Mouse (Mus musculus): ENCODE data around the gene Ptbp3. TPM values are rescaled to one million over a fixed set of nuclear protein-coding genes. Genes with fewer than 3 reads are reported as not detected.

Gene Ptbp3
- polyA plus RNA-seq, 1 experiment, result 13.6 TPM

- no peak overlapping the region for H3K27ac ChIP-seq (ENCODE audit: control insufficient read depth, insufficient read depth, low read depth, low read length)
- H3K27me3 ChIP-seq (ENCODE audit: control insufficient read depth, insufficient read depth, low read length), result no peaks in the 10 kb centered on the region
- H3K36me3 ChIP-seq (ENCODE audit: control insufficient read depth, insufficient read depth, low read length), result no peaks in the 10 kb centered on the region
- TF ChIP-seq POLR2A (IDR thresholded peaks at IDR 0.05; ENCODE audit: control insufficient read depth, low read depth, low read length), result no peak
- no peak for TF ChIP-seq CTCF (IDR thresholded peaks at IDR 0.05; ENCODE audit: control insufficient read depth, insufficient read depth, insufficient replicate concordance, low read depth, low read length)
- H3K4me1 ChIP-seq (ENCODE audit: control insufficient read depth, insufficient read depth, low read length), result no peaks in the 10 kb centered on the region
- H3K4me3 ChIP-seq (ENCODE audit: control insufficient read depth, low read depth, low read length), result no peak overlapping the region
Observed at GRCm38 (mm10) chr4:59527470-59527869, 21.7 kb downstream of the Ptbp3 start.

- TF ChIP-seq CTCF (IDR thresholded peaks at IDR 0.05; ENCODE audit: control insufficient read depth, insufficient read depth, insufficient replicate concordance, low read depth, low read length) (no peak), POLR2A (IDR thresholded peaks at IDR 0.05; ENCODE audit: control insufficient read depth, low read depth, low read length) (no peak)
- Histone ChIP-seq H3K4me3 (ENCODE audit: control insufficient read depth, low read depth, low read length) (no peak overlapping the region), H3K27ac (ENCODE audit: control insufficient read depth, insufficient read depth, low read depth, low read length) (no peak overlapping the region), H3K27me3 (ENCODE audit: control insufficient read depth, insufficient read depth, low read length) (no peaks in the 10 kb centered on the region), H3K4me1 (ENCODE audit: control insufficient read depth, insufficient read depth, low read length) (no peaks in the 10 kb centered on the region), H3K36me3 (ENCODE audit: control insufficient read depth, insufficient read depth, low read length) (no peaks in the 10 kb centered on the region)
Observed at GRCm38 (mm10) chr4:59526728-59527127, 22.4 kb downstream of the Ptbp3 start.

- Histone ChIP-seq H3K27ac (ENCODE audit: control insufficient read depth, insufficient read depth, low read depth, low read length) (no peak overlapping the region), H3K4me3 (ENCODE audit: control insufficient read depth, low read depth, low read length) (no peak overlapping the region), H3K27me3 (ENCODE audit: control insufficient read depth, insufficient read depth, low read length) (no peaks in the 10 kb centered on the region), H3K4me1 (ENCODE audit: control insufficient read depth, insufficient read depth, low read length) (no peaks in the 10 kb centered on the region), H3K36me3 (ENCODE audit: control insufficient read depth, insufficient read depth, low read length) (peaks cover 1% of the 10 kb centered on the region; the same call in 1 of the 2 replicates)
- TF ChIP-seq CTCF (IDR thresholded peaks at IDR 0.05; ENCODE audit: control insufficient read depth, insufficient read depth, insufficient replicate concordance, low read depth, low read length) (no peak), POLR2A (IDR thresholded peaks at IDR 0.05; ENCODE audit: control insufficient read depth, low read depth, low read length) (no peak)
Observed at GRCm38 (mm10) chr4:59524875-59525274, 24.3 kb downstream of the Ptbp3 start.

- TF ChIP-seq POLR2A (IDR thresholded peaks at IDR 0.05; ENCODE audit: control insufficient read depth, low read depth, low read length) (no peak), CTCF (IDR thresholded peaks at IDR 0.05; ENCODE audit: control insufficient read depth, insufficient read depth, insufficient replicate concordance, low read depth, low read length) (no peak)
- H3K27ac ChIP-seq (ENCODE audit: control insufficient read depth, insufficient read depth, low read depth, low read length), result no peak overlapping the region
- H3K4me1 ChIP-seq (ENCODE audit: control insufficient read depth, insufficient read depth, low read length), result no peaks in the 10 kb centered on the region
Observed at GRCm38 (mm10) chr4:59510321-59510720, 38.8 kb downstream of the Ptbp3 start.

GRCm38 (mm10) chr4:59509558-59509957 is 39.6 kb downstream of the Ptbp3 start:
- Histone ChIP-seq H3K36me3 (ENCODE audit: control insufficient read depth, insufficient read depth, low read length) (no peaks in the 10 kb centered on the region; the same call in 1 of the 2 replicates), H3K27ac (ENCODE audit: control insufficient read depth, insufficient read depth, low read depth, low read length) (no peak overlapping the region), H3K4me1 (ENCODE audit: control insufficient read depth, insufficient read depth, low read length) (no peaks in the 10 kb centered on the region), H3K27me3 (ENCODE audit: control insufficient read depth, insufficient read depth, low read length) (no peaks in the 10 kb centered on the region), H3K4me3 (ENCODE audit: control insufficient read depth, low read depth, low read length) (no peak overlapping the region)
- TF ChIP-seq CTCF (IDR thresholded peaks at IDR 0.05; ENCODE audit: control insufficient read depth, insufficient read depth, insufficient replicate concordance, low read depth, low read length) (no peak), POLR2A (IDR thresholded peaks at IDR 0.05; ENCODE audit: control insufficient read depth, low read depth, low read length) (no peak)

More at GRCm38 (mm10) chr4:59510321-59510720, 38.8 kb downstream of the Ptbp3 start:
- Histone ChIP-seq H3K4me3 (ENCODE audit: control insufficient read depth, low read depth, low read length) (no peak overlapping the region), H3K36me3 (ENCODE audit: control insufficient read depth, insufficient read depth, low read length) (no peaks in the 10 kb centered on the region; the same call in 1 of the 2 replicates), H3K27me3 (ENCODE audit: control insufficient read depth, insufficient read depth, low read length) (no peaks in the 10 kb centered on the region)

- H3K27me3 ChIP-seq (ENCODE audit: control insufficient read depth, insufficient read depth, low read length), result no peaks in the 10 kb centered on the region
- no peaks in the 10 kb centered on the region for H3K4me1 ChIP-seq (ENCODE audit: control insufficient read depth, insufficient read depth, low read length)
- no peaks in the 10 kb centered on the region; the same call in 1 of the 2 replicates for H3K36me3 ChIP-seq (ENCODE audit: control insufficient read depth, insufficient read depth, low read length)
- no peak overlapping the region for H3K4me3 ChIP-seq (ENCODE audit: control insufficient read depth, low read depth, low read length)
- TF ChIP-seq CTCF (IDR thresholded peaks at IDR 0.05; ENCODE audit: control insufficient read depth, insufficient read depth, insufficient replicate concordance, low read depth, low read length) (no peak), POLR2A (IDR thresholded peaks at IDR 0.05; ENCODE audit: control insufficient read depth, low read depth, low read length) (no peak)
- H3K27ac ChIP-seq (ENCODE audit: control insufficient read depth, insufficient read depth, low read depth, low read length), result no peak overlapping the region
Observed at GRCm38 (mm10) chr4:59507766-59508165, 41.4 kb downstream of the Ptbp3 start.

GRCm38 (mm10) chr4:59506704-59507103 is 42.5 kb downstream of the Ptbp3 start:
- Histone ChIP-seq H3K4me3 (ENCODE audit: control insufficient read depth, low read depth, low read length) (no peak overlapping the region), H3K27me3 (ENCODE audit: control insufficient read depth, insufficient read depth, low read length) (no peaks in the 10 kb centered on the region), H3K36me3 (ENCODE audit: control insufficient read depth, insufficient read depth, low read length) (no peaks in the 10 kb centered on the region; the same call in 1 of the 2 replicates), H3K4me1 (ENCODE audit: control insufficient read depth, insufficient read depth, low read length) (no peaks in the 10 kb centered on the region), H3K27ac (ENCODE audit: control insufficient read depth, insufficient read depth, low read depth, low read length) (no peak overlapping the region)
- TF ChIP-seq POLR2A (IDR thresholded peaks at IDR 0.05; ENCODE audit: control insufficient read depth, low read depth, low read length), result no peak

GRCm38 (mm10) chr4:59505481-59505880 is 43.7 kb downstream of the Ptbp3 start:
- H3K27me3 ChIP-seq (ENCODE audit: control insufficient read depth, insufficient read depth, low read length), result no peaks in the 10 kb centered on the region
- H3K27ac ChIP-seq (ENCODE audit: control insufficient read depth, insufficient read depth, low read depth, low read length), result no peak overlapping the region
- no peak overlapping the region for H3K4me3 ChIP-seq (ENCODE audit: control insufficient read depth, low read depth, low read length)
- H3K36me3 ChIP-seq (ENCODE audit: control insufficient read depth, insufficient read depth, low read length), result no peaks in the 10 kb centered on the region; the same call in 1 of the 2 replicates
- no peaks in the 10 kb centered on the region for H3K4me1 ChIP-seq (ENCODE audit: control insufficient read depth, insufficient read depth, low read length)
- TF ChIP-seq CTCF (IDR thresholded peaks at IDR 0.05; ENCODE audit: control insufficient read depth, insufficient read depth, insufficient replicate concordance, low read depth, low read length) (no peak), POLR2A (IDR thresholded peaks at IDR 0.05; ENCODE audit: control insufficient read depth, low read depth, low read length) (no peak)
